Mouse (Mus musculus): ENCODE data around the gene Zfp764. TPM values are rescaled to one million over a fixed set of nuclear protein-coding genes. Genes with fewer than 3 reads are reported as not detected.

Gene Zfp764
- total RNA-seq, 2 experiments from 2014 or later: 4.5 TPM

DNA sequence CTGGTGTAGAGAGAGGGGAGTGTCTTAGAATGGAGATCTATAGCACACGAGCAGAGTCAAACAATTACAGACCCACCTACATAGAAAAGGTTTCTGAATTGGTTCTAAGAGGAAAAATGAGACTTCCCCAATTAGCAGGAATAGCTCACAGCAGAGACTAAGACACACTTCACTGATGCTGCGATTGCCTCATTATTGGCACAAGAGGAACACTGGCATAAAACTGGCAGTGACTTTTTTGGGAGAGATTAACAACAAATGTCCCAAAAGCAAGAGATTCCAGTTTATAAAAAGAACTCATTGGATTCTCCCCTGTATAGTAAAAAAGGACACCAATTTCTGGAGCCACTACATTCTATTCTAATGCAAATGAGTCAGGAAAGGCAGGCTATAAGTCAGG is 48.8 kb downstream of the Zfp764 start:
- intact Hi-C loops (cut with DNase I): no loop called here
- DNase-seq (ENCODE audit: low spot score in 2 of 2): no peak

DNA sequence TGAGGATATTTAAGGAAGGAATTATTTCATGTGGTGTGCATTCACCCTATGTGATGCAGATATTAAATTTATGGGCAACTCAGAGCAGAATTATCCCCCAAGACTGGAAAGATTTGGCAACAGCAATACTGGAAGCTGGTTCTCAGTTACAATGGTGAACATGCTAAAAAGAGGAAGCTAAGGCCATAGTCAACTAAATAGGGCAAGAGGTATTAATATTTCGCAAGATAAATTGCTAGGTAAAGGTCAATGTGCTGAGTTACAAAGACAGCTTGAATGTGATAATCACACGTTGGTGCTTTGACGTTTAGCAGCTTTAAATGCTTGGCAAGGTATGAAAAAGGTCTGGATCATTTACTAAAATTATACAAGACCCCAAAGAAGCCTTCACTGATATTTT is 50.8 kb downstream of the Zfp764 start:
- intact Hi-C loops (cut with DNase I): no loop called here
- no peak for DNase-seq (ENCODE audit: low spot score in 2 of 2)

Other genes with a start within 250 kb of the Zfp764 start
- 10 to 100 TPM; 81.7 to 84.1 TPM for gene Cd2bp2, start 210.8 kb downstream of the Zfp764 start, total RNA-seq (2021)
- gene Tbc1d10b, start 198.4 kb downstream of the Zfp764 start, total RNA-seq (2021): 10 to 100 TPM; 90.2 to 97.5 TPM
- 1 to 10 TPM; 2.8 to 3.3 TPM for gene Mylpf, start 197.9 kb downstream of the Zfp764 start, total RNA-seq (2021)
- 10 to 100 TPM; 16.9 to 18.6 TPM for gene Zfp553, start 173.8 kb downstream of the Zfp764 start, total RNA-seq (2021)
- gene Sept1, start 173.7 kb downstream of the Zfp764 start, total RNA-seq (2021): 1 to 10 TPM; 3.4 to 3.6 TPM
- gene Zfp771, start 162.5 kb downstream of the Zfp764 start, total RNA-seq (2021): 10 to 100 TPM; 55.3 to 55.5 TPM
- gene Dctpp1, start 146.1 kb downstream of the Zfp764 start, total RNA-seq (2021): 10 to 100 TPM; 30.6 to 31.0 TPM
- 10 to 100 TPM; 40.5 to 41.3 TPM for gene Sephs2, start 132.8 kb downstream of the Zfp764 start, total RNA-seq (2021)
- under 1 TPM; 0.34 to 0.94 TPM for gene Itgal, start 110.6 kb downstream of the Zfp764 start, total RNA-seq (2021)
- 10 to 100 TPM; 11.7 TPM for gene Zfp768, start 61.2 kb downstream of the Zfp764 start, total RNA-seq (2021)
- gene Zfp747, start 30.8 kb downstream of the Zfp764 start, total RNA-seq (2021): 1 to 10 TPM; 5.4 to 6.7 TPM
- gene 9130019O22Rik, start 19.7 kb downstream of the Zfp764 start, total RNA-seq (2021): 1 to 10 TPM; 2.8 to 4.0 TPM
- 1 to 10 TPM; 6.6 to 7.9 TPM for gene E430018J23Rik, start 13.2 kb downstream of the Zfp764 start, total RNA-seq (2021)
- 10 to 100 TPM; 13.0 to 16.8 TPM for gene Zfp688, start 15.2 kb upstream of the Zfp764 start, total RNA-seq (2021)
- gene Zfp689, start 42.3 kb upstream of the Zfp764 start, total RNA-seq (2021): 1 to 10 TPM; 5.8 to 8.2 TPM
- 10 to 100 TPM; 27.1 to 32.2 TPM for gene Prr14, start 52.8 kb upstream of the Zfp764 start, total RNA-seq (2021)
- gene Fbrs, start 72.4 kb upstream of the Zfp764 start, total RNA-seq (2021): 10 to 100 TPM; 56.2 to 56.9 TPM
- gene Srcap, start 105.2 kb upstream of the Zfp764 start, total RNA-seq (2021): 100 to 1,000 TPM; 101 to 116 TPM
- gene Gm42715, start 112.8 kb upstream of the Zfp764 start, total RNA-seq (2021): 10 to 100 TPM; 10.6 to 11.6 TPM
- gene Tmem265, start 154.6 kb upstream of the Zfp764 start, total RNA-seq (2021): not detected
- 10 to 100 TPM; 76.9 to 89.1 TPM for gene Phkg2, start 166.5 kb upstream of the Zfp764 start, total RNA-seq (2021)
- 1 to 10 TPM; 6.8 to 7.7 TPM for gene Ccdc189, start 181.8 kb upstream of the Zfp764 start, total RNA-seq (2021)
- gene Rnf40, start 181.9 kb upstream of the Zfp764 start, total RNA-seq (2021): 10 to 100 TPM; 69.4 to 71.4 TPM
- gene Zfp629, start 209.0 kb upstream of the Zfp764 start, total RNA-seq (2021): 10 to 100 TPM; 22.2 to 24.8 TPM

Data from left cerebral cortex, postnatal 25 days (tissue).